Mouse (Mus musculus) macrophage (primary cell): ENCODE data around the gene Spag4. TPM values are rescaled to one million over a fixed set of nuclear protein-coding genes. Genes with fewer than 3 reads are reported as not detected.
A peak's percentile ranks its signal among the peaks of the same experiment; 100 is the strongest.

ENCODE experiments used
- H3K27ac ChIP-seq: fragments of 350-480 bp; formaldehyde crosslinking; 2 replicates; pipeline ENCODE4 v1.9.0; 2021
- H3K36me3 ChIP-seq: fragments of 350-480 bp; formaldehyde crosslinking; 2 replicates; pipeline ENCODE4 v1.9.0; 2021; ENCODE audit errors: inconsistent target
- H3K4me3 ChIP-seq: fragments of 350-480 bp; formaldehyde crosslinking; 2 replicates; pipeline ENCODE4 v1.9.0; 2021; ENCODE audit errors: inconsistent target
- H3K79me2 ChIP-seq: fragments of 350-480 bp; formaldehyde crosslinking; 2 replicates; pipeline ENCODE4 v1.9.0; 2021; ENCODE audit errors: inconsistent target
- WGBS: methylation state at CpG from one replicate; pipeline ENCODE4 v1.1.7; 2026; ENCODE audit warnings: inconsistent platforms; ENCODE audit not compliant: missing documents; 5-methylcytosine and 5-hydroxymethylcytosine counted together
- polyA plus RNA-seq: library from polyadenylated mRNA; stranded (reverse); fragments of 250-400 nt; gene quantifications from 3 replicates; pipeline ENCODE4 v1.2.4, GENCODE M21; 2018; ENCODE audit warnings: inconsistent platforms
- total RNA-seq, 78 experiments: library from RNA; depleted of rRNA; stranded (reverse); fragments of 250-400 nt; gene quantifications; 1 replicate in 9 of 78; 2 replicates in 24 of 78; 3 replicates in 43 of 78; 4 replicates in 2 of 78; pipeline ENCODE4 v1.2.4; 2018; ENCODE audit warnings: inconsistent platforms in 56 of 78

The Spag4 gene
- total RNA-seq (2018; cell fraction: chromatin; rRNA removed) = 1 to 10 TPM in 2 of 26 experiments, under 1 TPM in 5, not detected in 19; 0.33 to 1.2 (median 0.77) TPM
- under 1 TPM in 4 of 26 experiments, not detected in 22; 0.13 to 0.43 (median 0.19) TPM for total RNA-seq (2018; cell fraction: cytosol; rRNA removed)
- total RNA-seq (2018; cell fraction: nucleus; rRNA removed) = 1 to 10 TPM in 2 of 26 experiments, under 1 TPM in 9, not detected in 15; 0.23 to 1.7 (median 0.44) TPM
- 0.35 TPM in 1 of 3 replicates, not detected in the others for polyA plus RNA-seq

DNA sequence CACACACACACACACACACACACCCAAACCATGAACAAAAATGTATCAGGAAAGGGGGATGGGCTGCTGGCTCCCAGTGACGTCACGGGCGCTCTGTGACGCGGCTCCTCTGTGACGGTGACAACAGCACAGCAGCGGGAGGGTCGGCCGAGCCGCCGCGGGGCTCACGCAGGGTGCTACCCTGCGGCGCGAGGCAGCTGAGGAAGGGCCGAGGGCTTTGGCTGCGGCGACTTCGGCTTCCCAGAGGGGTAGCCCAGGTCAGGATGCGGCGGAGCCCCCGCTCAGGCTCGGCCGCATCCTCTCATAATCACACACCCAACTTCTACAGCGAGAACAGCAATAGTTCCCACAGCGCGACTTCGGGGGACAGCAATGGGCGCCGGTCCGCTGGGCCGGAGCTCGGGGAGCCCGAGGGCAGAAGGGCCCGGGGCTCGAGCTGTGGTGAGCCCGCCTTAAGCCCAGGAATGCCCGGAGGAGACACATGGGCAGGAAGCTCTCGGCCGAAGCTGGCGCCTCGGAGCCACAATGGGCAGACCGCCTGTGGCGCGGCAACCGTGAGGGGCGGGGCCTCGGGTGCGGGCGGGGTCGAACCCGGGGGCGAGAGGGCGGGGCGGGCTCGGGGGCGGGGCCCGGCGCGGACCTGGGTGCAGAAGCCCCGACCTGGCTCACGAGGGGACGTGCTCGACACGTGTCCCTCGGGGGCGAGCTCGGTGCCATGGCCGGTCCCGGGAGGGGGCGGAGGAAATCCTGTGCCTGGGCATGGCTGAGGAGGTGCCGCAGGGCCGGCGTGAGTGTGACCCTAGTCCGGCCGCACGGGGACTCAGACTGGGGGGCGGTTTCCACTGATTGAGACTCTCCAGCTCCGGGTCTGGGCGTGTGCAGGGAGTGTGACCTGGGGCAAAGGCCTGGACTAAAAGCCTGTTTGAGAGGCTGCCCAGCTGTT, at the start of gene Spag4:
Spag4 (plus strand) TSS at position 77 of the 943 bp plus-strand sequence.
- Histone ChIP-seq H3K79me2 (no peaks in the 10 kb centered on the region), H3K36me3 (no peaks in the 10 kb centered on the region), H3K27ac (no peak within 1 kb of the TSS), H3K4me3 (peak within 1 kb of the TSS; percentile 5; the same call in 1 of the 2 replicates)
- WGBS = 1% methylated on average over 73 of the region's 81 CpGs

GRCm38 (mm10) chr2:156018106-156018505, 46.9 kb upstream of the Spag4 start:
- H3K79me2 ChIP-seq = no peaks in the 10 kb centered on the region
- no peak overlapping the region for H3K27ac ChIP-seq
- 88% methylated on average over 3 of the region's 3 CpGs for WGBS
- peaks cover 51% of the 10 kb centered on the region for H3K36me3 ChIP-seq
- H3K4me3 ChIP-seq = no peak overlapping the region

GRCm38 (mm10) chr2:156021219-156021618, 43.8 kb upstream of the Spag4 start:
- Histone ChIP-seq H3K79me2 (no peaks in the 10 kb centered on the region), H3K4me3 (no peak overlapping the region), H3K36me3 (peaks cover 20% of the 10 kb centered on the region), H3K27ac (no peak overlapping the region)
- WGBS = 89% methylated on average over 8 of the region's 8 CpGs

- Histone ChIP-seq H3K36me3 (peaks cover 15% of the 10 kb centered on the region), H3K79me2 (no peaks in the 10 kb centered on the region), H3K4me3 (no peak overlapping the region), H3K27ac (no peak overlapping the region)
- 88% methylated on average over 2 of the region's 2 CpGs for WGBS
These were observed 43.2 kb upstream of the Spag4 start for GRCm38 (mm10) chr2:156021765-156022164.

DNA sequence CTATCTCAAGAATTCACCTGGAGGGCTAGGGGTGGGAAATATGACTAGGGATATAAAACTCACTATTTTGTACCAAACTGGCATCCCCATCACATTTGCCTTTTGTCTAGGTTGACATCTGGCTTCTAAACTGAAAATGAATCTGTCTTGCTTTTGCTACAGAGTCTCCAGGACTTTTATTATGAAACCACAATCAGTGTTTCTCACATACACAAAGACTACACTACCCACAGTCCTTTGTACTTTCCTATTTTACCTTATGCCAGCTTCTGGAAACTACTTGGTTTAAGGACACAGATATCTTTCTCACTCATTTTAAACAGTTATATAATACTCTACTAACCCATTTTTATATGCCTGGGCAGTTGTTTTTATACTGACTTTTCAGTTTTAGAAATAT, 39.5 kb upstream of the Spag4 start:
- Histone ChIP-seq H3K27ac (no peak overlapping the region), H3K36me3 (no peaks in the 10 kb centered on the region), H3K4me3 (no peak overlapping the region), H3K79me2 (no peaks in the 10 kb centered on the region)

GRCm38 (mm10) chr2:156039390-156039789, 25.6 kb upstream of the Spag4 start:
- no peak overlapping the region for H3K4me3 ChIP-seq
- WGBS = 88% methylated on average over 3 of the region's 3 CpGs
- no peak overlapping the region for H3K27ac ChIP-seq
- no peaks in the 10 kb centered on the region for H3K36me3 ChIP-seq
- H3K79me2 ChIP-seq = no peaks in the 10 kb centered on the region

GRCm38 (mm10) chr2:156042903-156043302, 22.1 kb upstream of the Spag4 start:
- Histone ChIP-seq H3K4me3 (no peak overlapping the region), H3K36me3 (no peaks in the 10 kb centered on the region), H3K27ac (no peak overlapping the region), H3K79me2 (no peaks in the 10 kb centered on the region)
- 52% methylated on average over 8 of the region's 8 CpGs for WGBS

- Histone ChIP-seq H3K79me2 (no peaks in the 10 kb centered on the region), H3K36me3 (no peaks in the 10 kb centered on the region), H3K4me3 (no peak overlapping the region), H3K27ac (no peak overlapping the region)
- 22% methylated on average over 18 of the region's 19 CpGs for WGBS
These were observed 17.0 kb upstream of the Spag4 start for GRCm38 (mm10) chr2:156047929-156048328.

- H3K36me3 ChIP-seq = no peaks in the 10 kb centered on the region
- H3K27ac ChIP-seq = no peak within 1 kb of the TSS
- H3K4me3 ChIP-seq = no peak within 1 kb of the TSS
- WGBS = over 99% methylated on average over 9 of the region's 9 CpGs
- no peaks in the 10 kb centered on the region for H3K79me2 ChIP-seq
These were observed 12.2 kb upstream of the Spag4 start, which contains the start of gene Fer1l4 for GRCm38 (mm10) chr2:156052816-156053215. TSS of gene Fer1l4 (minus strand) at chr2:156052947.

DNA sequence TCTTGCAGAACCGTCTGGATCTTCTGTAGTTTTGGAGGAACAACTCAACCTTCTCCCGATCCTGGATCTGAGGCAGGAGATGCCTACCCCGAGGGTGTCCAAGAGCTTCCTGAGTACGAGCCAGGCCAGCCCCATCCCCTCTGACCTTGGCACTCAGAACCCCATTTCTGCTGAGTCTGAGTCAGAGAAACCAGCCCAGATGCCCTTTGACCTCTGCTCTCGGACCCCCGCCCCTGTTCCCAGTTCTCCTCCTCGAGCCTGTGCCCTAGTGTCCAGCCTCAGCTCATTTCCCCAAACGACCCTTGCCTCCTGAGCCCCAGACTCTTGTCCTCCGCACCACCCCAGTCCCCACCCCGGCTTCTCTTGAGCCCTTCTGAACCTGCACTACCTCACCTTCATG, 1.2 kb downstream of the Spag4 start:
- Histone ChIP-seq H3K79me2 (no peaks in the 10 kb centered on the region), H3K36me3 (no peaks in the 10 kb centered on the region), H3K27ac (no peak overlapping the region), H3K4me3 (no peak overlapping the region; the same call in 1 of the 2 replicates)
- 68% methylated on average over 10 of the region's 10 CpGs for WGBS

GRCm38 (mm10) chr2:156067916-156068315, 2.9 kb downstream of the Spag4 start:
- Histone ChIP-seq H3K36me3 (peaks cover 8% of the 10 kb centered on the region; the same call in 1 of the 2 replicates), H3K27ac (no peak overlapping the region), H3K79me2 (no peaks in the 10 kb centered on the region), H3K4me3 (no peak overlapping the region)
- 97% methylated on average over 10 of the region's 10 CpGs for WGBS

DNA sequence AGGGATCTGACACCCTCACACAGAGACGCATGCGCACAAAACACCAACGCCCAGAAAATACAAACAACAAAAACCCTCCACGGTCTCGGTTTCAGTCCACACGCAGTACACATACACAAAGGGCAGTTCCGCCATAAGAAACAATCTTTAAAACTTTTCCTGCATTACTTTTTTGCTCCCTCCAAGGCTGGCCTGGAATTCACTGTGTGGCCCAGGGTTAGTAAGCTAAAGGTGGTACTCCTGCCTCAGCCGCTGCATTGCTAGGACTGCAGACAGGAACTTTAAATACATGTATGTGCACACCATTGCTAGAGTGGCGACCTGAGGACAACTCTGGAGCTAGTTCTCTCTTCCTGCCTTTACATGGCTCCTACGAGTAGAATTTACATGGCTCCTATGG, 6.3 kb downstream of the Spag4 start:
- Histone ChIP-seq H3K4me3 (no peak overlapping the region), H3K36me3 (peaks cover 40% of the 10 kb centered on the region), H3K27ac (no peak overlapping the region), H3K79me2 (no peaks in the 10 kb centered on the region)
- 95% methylated on average over 10 of the region's 10 CpGs for WGBS

- Histone ChIP-seq H3K27ac (no peak overlapping the region), H3K4me3 (no peak overlapping the region), H3K79me2 (no peaks in the 10 kb centered on the region), H3K36me3 (peaks cover 65% of the 10 kb centered on the region)
- 97% methylated on average over 15 of the region's 15 CpGs for WGBS
These were observed 8.8 kb downstream of the Spag4 start for GRCm38 (mm10) chr2:156073725-156074124.

- H3K79me2 ChIP-seq = peaks cover 18% of the 10 kb centered on the region; the same call in 1 of the 2 replicates
- H3K4me3 ChIP-seq = no peak overlapping the region
- 95% methylated on average over 7 of the region's 7 CpGs for WGBS
- H3K36me3 ChIP-seq = peaks cover 67% of the 10 kb centered on the region
- no peak overlapping the region for H3K27ac ChIP-seq
These were observed 12.5 kb downstream of the Spag4 start for GRCm38 (mm10) chr2:156077461-156077860.
